Mouse (Mus musculus) erythroblast, embryonic 14.5 days (primary cell): ENCODE data around the gene Dhx58. TPM values are rescaled to one million over a fixed set of nuclear protein-coding genes. Genes with fewer than 3 reads are reported as not detected.

Source experiments
- H3K27me3 ChIP-seq: 2 replicates; pipeline ENCODE4 v1.6.1; 2012; ENCODE audit warnings: inconsistent platforms; ENCODE audit not compliant: control insufficient read depth
- H3K36me3 ChIP-seq: 2 replicates; pipeline ENCODE4 v1.6.1; 2012; ENCODE audit warnings: mild to moderate bottlenecking, inconsistent platforms; ENCODE audit not compliant: control insufficient read depth
- H3K4me1 ChIP-seq: 2 replicates; pipeline ENCODE4 v1.6.1; 2012; ENCODE audit warnings: inconsistent platforms; ENCODE audit not compliant: control insufficient read depth
- H3K4me3 ChIP-seq: replicated peaks from 2 replicates; pipeline ENCODE3; 2012; ENCODE audit warnings: moderate library complexity, mild to moderate bottlenecking, inconsistent platforms
- H3K9me3 ChIP-seq: 2 replicates; pipeline ENCODE4 v1.6.1; 2012; ENCODE audit warnings: low read length, inconsistent platforms, mixed read lengths; ENCODE audit not compliant: control insufficient read depth
- GATA1 ChIP-seq: IDR thresholded peaks from 2 replicates; pipeline ENCODE4 v1.6.1; 2012; ENCODE audit warnings: low read length, inconsistent platforms, mixed read lengths
- TAL1 ChIP-seq: IDR thresholded peaks from 3 replicates; pipeline ENCODE4 v1.6.1; 2012; ENCODE audit warnings: low read length, inconsistent platforms, mixed read lengths
- polyA plus RNA-seq: library from polyadenylated mRNA; stranded (reverse); fragments of >175 nt; gene quantifications from 2 replicates; pipeline ENCODE4 v1.2.3, GENCODE M21; 2012

The Dhx58 gene
- polyA plus RNA-seq, 1 experiment: 0.20 TPM

DNA sequence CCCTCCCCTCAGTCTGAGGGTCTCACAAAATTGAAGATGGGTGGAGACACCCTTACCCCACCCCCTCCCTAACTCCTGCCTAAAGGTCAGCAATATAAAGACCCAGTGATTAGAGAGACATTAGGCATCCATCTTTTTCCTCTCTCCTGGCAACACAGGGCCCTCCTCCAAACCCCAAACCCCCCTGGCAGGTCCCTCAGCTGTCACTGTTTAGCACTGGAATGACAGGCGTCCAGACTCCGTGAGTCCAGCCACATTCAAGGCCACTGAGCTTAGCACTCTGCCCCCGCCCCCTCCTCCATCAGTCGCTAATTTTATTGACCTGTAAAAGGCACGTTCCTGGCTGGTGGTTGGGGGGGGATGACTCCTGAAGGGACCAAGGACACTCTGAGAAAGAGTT, 10.9 kb downstream of the Dhx58 start:
- H3K27me3 ChIP-seq: peaks cover 35% of the 10 kb centered on the region
- H3K4me3 ChIP-seq: no peak overlapping the region
- no peak for TF ChIP-seq GATA1
- no peak for TF ChIP-seq TAL1
- peaks cover 2% of the 10 kb centered on the region; the same call in 1 of the 2 replicates for H3K4me1 ChIP-seq
- no peaks in the 10 kb centered on the region for H3K9me3 ChIP-seq
- H3K36me3 ChIP-seq: no peaks in the 10 kb centered on the region

DNA sequence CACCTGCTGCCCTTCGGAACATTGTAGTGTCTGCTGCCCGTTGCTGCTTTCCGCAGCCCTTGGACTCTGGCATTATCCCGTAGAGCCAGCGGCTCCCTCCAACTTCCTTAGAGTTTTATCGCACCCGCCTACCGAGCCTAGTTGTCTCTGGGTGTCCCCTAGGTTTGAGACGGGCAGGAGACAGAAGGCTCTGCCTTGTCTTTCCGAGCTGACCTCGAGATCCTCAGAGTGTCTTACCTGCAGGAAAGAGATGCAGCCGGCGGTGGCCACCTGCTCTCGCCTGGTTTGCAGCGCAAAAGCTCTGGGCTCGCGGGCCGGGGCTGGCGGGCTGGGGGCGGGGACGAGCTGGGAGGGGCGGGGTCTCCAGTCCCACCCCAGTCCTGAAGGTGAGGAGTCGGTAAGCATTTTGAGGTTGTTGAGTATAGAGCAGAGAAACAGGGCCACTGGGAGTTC, 11.9 kb downstream of the Dhx58 start, which contains the start of gene Zfp385c:
TSS of gene Zfp385c (minus strand) at position 292 of the 453 bp plus-strand sequence.
- H3K27me3 ChIP-seq: peaks cover 35% of the 10 kb centered on the region
- TF ChIP-seq TAL1 (no peak), GATA1 (no peak)
- H3K4me1 ChIP-seq: peaks cover 2% of the 10 kb centered on the region; the same call in 1 of the 2 replicates
- no peaks in the 10 kb centered on the region for H3K9me3 ChIP-seq
- no peaks in the 10 kb centered on the region for H3K36me3 ChIP-seq
- H3K4me3 ChIP-seq: no peak within 1 kb of the TSS

DNA sequence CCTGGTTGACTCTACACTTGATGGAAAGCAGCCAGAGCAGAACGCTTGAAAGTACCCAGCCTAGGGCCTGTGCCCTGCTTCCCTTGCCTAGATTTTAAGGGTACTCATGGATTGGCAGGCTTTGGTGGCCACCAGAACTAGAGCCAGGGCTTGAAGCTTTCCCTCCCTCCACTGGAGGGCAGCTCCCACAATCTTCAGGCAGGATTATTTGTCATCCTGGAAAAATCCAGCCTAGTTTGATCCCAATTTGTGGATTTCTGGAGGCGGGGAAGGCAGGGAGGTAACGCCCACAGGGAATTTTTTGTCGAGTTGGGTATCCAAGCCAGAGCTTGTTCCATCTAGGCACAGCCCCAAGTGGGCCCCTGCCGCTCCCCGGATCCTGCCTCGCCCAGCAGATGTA, 13.7 kb downstream of the Dhx58 start:
- no peaks in the 10 kb centered on the region for H3K36me3 ChIP-seq
- TF ChIP-seq TAL1 (no peak), GATA1 (no peak)
- H3K4me1 ChIP-seq: peaks cover 2% of the 10 kb centered on the region; the same call in 1 of the 2 replicates
- H3K9me3 ChIP-seq: no peaks in the 10 kb centered on the region
- peaks cover 35% of the 10 kb centered on the region for H3K27me3 ChIP-seq
- H3K4me3 ChIP-seq: no peak overlapping the region

DNA sequence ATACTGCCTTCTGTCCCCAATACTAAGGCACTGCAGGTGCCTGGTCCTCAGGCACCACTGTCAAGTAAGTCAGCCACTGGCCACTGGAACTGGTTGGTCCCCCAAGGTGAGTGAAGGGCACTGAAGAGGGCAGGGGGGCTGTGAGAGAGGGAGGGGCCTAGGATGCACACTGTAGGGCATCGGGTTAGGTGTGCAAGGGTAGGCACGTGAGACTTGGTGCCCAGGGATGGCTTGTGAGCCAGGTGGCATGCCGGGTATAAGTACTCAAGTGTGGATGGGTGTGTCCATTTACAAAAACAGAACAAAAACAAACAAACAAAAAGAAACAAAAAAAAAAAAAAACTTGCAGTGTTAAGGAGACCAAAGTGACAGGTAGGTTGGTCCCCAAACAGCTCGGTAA, 15.6 kb downstream of the Dhx58 start:
- H3K27me3 ChIP-seq: peaks cover 36% of the 10 kb centered on the region

DNA sequence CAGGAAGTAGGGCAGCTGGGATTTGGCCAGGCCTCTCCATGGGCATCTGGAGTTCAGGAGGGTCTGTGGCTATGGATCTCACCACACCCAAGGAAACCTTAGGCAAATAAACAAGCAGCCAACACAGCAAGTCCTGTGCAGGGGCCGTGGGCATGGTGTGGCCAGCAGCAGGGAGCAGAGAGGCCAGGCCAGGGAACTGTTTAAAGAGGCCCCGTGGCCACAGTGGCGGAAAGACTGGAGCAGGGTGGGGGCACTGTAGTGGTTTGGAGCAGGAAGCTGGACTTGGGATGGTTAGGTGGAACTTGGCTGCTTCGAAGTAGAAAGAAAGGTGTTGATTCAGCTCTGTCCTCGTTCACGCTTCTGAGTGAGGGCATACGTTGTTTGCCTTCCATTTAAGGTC, 16.8 kb downstream of the Dhx58 start:
- Histone ChIP-seq H3K9me3 (no peaks in the 10 kb centered on the region), H3K4me3 (no peak overlapping the region), H3K36me3 (no peaks in the 10 kb centered on the region), H3K27me3 (peaks cover 24% of the 10 kb centered on the region), H3K4me1 (peaks cover 2% of the 10 kb centered on the region; the same call in 1 of the 2 replicates)
- TF ChIP-seq GATA1 (no peak), TAL1 (no peak)

More for the DNA sequence above, 15.6 kb downstream of the Dhx58 start:
- Histone ChIP-seq H3K9me3 (no peaks in the 10 kb centered on the region), H3K36me3 (no peaks in the 10 kb centered on the region), H3K4me3 (no peak overlapping the region), H3K4me1 (peaks cover 2% of the 10 kb centered on the region; the same call in 1 of the 2 replicates)
- TF ChIP-seq GATA1 (no peak), TAL1 (no peak)

DNA sequence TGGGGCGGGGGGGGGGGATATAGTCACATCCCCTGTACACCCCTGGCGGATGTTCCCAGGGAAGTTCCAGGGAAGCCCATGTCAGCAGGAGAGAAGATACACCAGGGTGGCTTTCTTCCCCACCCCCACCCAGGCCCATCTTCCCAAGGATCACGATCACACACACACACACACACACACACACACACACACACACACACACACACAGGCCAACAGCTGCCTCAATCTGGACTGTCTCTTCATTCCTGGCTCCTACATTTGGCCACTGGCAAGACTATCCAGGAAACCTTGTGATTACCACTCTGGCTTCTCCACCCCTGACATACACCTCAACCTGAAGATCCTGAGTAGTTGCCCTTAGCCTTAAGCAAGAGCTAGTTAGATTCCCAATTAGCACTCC, 18.7 kb downstream of the Dhx58 start:
- no peaks in the 10 kb centered on the region for H3K9me3 ChIP-seq
- no peak for TF ChIP-seq GATA1
- no peak for TF ChIP-seq TAL1
- H3K4me1 ChIP-seq: no peaks in the 10 kb centered on the region; the same call in 1 of the 2 replicates
- no peak overlapping the region for H3K4me3 ChIP-seq
- peaks cover 5% of the 10 kb centered on the region; the same call in 1 of the 2 replicates for H3K27me3 ChIP-seq
- H3K36me3 ChIP-seq: no peaks in the 10 kb centered on the region

DNA sequence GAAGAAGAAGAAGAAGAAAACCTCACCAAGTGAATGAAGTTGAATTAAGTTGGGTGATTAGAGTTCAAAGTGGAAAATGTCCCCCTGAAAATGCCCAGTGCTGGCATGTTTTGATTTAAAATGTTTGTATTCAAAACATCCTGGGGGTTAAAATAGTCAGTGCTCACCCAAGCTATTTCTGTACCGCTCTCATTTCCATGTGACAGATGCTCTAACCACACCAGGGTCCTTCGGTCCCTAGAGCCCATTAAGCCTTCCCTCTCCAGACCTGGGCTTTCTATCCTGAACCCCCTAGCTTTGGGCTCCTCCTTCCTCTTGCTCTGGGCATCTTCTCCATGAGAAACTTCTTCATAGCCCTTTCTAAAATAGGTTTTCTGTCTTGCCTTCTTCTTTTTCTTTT, 20.0 kb downstream of the Dhx58 start:
- H3K9me3 ChIP-seq: no peaks in the 10 kb centered on the region
- H3K36me3 ChIP-seq: no peaks in the 10 kb centered on the region
- no peaks in the 10 kb centered on the region; the same call in 1 of the 2 replicates for H3K4me1 ChIP-seq
- H3K4me3 ChIP-seq: no peak overlapping the region
- TF ChIP-seq TAL1 (no peak), GATA1 (no peak)
- peaks cover 2% of the 10 kb centered on the region; the same call in 1 of the 2 replicates for H3K27me3 ChIP-seq

DNA sequence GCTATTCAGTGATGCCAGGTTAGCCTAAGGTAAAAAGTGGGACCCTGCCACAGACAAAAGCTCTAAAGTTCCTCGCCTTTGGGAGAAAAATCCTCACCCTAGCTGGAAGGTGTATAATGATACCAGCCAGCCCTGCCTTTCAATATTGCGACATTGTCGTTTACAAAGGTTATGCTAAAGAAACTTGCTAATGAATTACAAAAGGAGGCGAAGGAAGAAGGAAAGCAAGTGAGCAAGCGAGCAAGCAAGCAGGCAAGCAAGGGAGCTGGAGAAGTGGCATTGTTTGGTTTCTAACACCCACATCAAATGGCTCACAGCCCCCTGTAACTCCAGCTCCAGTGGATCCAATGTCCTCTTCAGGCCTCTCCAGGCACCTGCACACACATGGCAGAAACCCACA, 21.5 kb downstream of the Dhx58 start:
- Histone ChIP-seq H3K9me3 (no peaks in the 10 kb centered on the region), H3K27me3 (peaks cover 4% of the 10 kb centered on the region), H3K4me3 (no peak overlapping the region), H3K4me1 (no peaks in the 10 kb centered on the region; the same call in 1 of the 2 replicates), H3K36me3 (no peaks in the 10 kb centered on the region)
- TF ChIP-seq GATA1: no peak
- no peak for TF ChIP-seq TAL1

DNA sequence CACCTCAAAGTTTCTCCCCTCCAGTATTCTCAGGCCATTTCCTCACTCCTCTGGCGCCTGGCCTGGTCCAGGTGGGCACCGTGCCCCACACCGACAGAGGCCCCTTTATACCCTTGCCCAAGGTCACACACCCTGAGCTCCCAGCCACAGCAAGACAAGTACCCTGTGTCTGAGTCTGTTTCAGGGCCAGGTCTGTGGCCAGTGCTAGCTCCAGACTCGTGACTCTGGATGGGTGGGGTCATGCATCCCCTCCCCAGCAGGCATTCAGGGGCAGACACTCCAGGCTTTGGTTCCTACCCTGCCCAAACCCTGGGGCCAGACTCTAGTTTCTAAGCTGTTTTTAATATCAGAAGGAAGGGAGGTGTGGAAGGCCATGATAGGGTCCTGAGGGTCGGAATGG, 22.2 kb downstream of the Dhx58 start:
- no peaks in the 10 kb centered on the region for H3K9me3 ChIP-seq
- no peaks in the 10 kb centered on the region for H3K36me3 ChIP-seq
- TF ChIP-seq TAL1 (no peak), GATA1 (no peak)
- peaks cover 6% of the 10 kb centered on the region for H3K27me3 ChIP-seq
- H3K4me1 ChIP-seq: no peaks in the 10 kb centered on the region; the same call in 1 of the 2 replicates
- no peak overlapping the region for H3K4me3 ChIP-seq

DNA sequence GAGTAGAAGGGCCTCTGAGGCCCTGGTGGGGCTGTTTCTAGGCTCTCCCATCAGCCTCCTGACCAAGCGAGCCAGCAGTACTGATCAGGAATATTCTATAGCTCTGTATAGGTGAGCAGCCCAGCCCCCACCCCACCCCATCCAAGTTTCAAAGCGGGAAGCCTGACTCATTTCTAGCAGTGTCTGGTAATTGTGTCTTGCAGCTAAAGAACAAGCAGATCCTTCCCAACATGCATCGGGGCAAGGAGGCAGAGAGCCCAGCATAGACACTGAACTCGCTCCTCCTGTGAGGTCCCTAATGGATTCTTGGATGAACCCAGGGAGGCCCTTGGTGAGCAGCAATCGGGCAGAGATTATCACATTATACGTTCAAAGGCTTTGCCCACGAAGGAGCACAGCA, 26.3 kb downstream of the Dhx58 start:
- Histone ChIP-seq H3K9me3 (no peaks in the 10 kb centered on the region), H3K4me3 (no peak overlapping the region), H3K4me1 (no peaks in the 10 kb centered on the region; the same call in 1 of the 2 replicates), H3K27me3 (peaks cover 25% of the 10 kb centered on the region), H3K36me3 (no peaks in the 10 kb centered on the region)
- TF ChIP-seq TAL1 (no peak), GATA1 (no peak)
